Mouse (Mus musculus): ENCODE results near the gene Zfp763.

DNA sequence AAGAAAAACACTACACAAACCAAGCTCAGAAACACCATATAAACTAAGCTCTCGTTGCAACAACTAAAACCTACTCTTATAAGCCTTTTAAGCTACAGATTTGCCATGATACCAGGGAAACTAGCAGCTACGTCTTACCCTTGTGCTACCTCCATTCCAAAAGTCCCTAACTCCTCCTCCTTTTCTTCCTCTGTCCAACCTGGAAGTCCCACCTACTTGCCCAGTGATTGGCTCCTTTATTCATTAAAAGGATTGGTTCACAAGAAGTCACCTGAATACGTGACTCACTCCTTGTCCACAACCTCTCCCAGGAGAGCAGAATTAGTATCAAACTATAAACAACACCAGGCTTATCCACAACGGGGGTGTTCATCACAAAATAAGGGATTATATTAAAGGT lies 46.9 kb downstream of the Zfp763 start:
- TF ChIP-seq POLR2A (IDR thresholded peaks at IDR 0.05; ENCODE audit: borderline replicate concordance, insufficient read depth, low read length) (no peak), CTCF (IDR thresholded peaks at IDR 0.05; ENCODE audit: borderline replicate concordance, insufficient read depth, low read depth, low read length) (no peak)

All from cerebellum, adult 2 months (tissue).